Comparison of ENCODE assay signal across 8 mouse cellular contexts in genomic region chr4:59549175-59549976, GRCm38 (mm10). TPM values are rescaled to one million over a fixed set of nuclear protein-coding genes. Genes with fewer than 3 reads are reported as not detected.
A peak's percentile ranks its signal among the peaks of the same experiment; 100 is the strongest.
DNase-seq lines count a peak whose midpoint lies in the region; ATAC-seq lines count a peak whose summit lies in the region.

Gene Ptbp3 (minus strand): TSS chr4:59549364.

- no peaks in the 10 kb centered on the region for H3K36me3 ChIP-seq in hindbrain, embryonic 11.5 days (ENCODE audit: control insufficient read depth, insufficient read depth, low read length)

- peak within 1 kb of the TSS; percentile 79 for H3K9ac ChIP-seq in hindbrain, embryonic 11.5 days (ENCODE audit: low read depth, low read length)

- peak; percentile 94 for ATAC-seq in hindbrain, embryonic 11.5 days (ENCODE audit: low FRiP score)

- peak within 1 kb of the TSS; percentile 84 for H3K4me3 ChIP-seq in hindbrain, embryonic 11.5 days (ENCODE audit: low read depth, low read length)

- WGBS in hindbrain, embryonic 11.5 days, result 2% methylated on average over 45 of the region's 83 CpGs

- no peaks in the 10 kb centered on the region for H3K9me3 ChIP-seq in hindbrain, embryonic 11.5 days (ENCODE audit: control insufficient read depth, low read length)

- H3K27me3 ChIP-seq in hindbrain, embryonic 11.5 days (ENCODE audit: control insufficient read depth, insufficient read depth, low read length), result no peaks in the 10 kb centered on the region

- peak; percentile 97 for DNase-seq in Muller cell, postnatal 12 days (ENCODE audit: inconsistent ontology term)
- peak; percentile 90 for DNase-seq in cerebellum, adult 9-11 months
- DNase-seq in frontal cortex, adult 2 months (ENCODE audit: extremely low spot score in 1 of 2, low spot score in 1 of 2), result peak; percentile 20 to 85
- peak; percentile 96 for DNase-seq in hindbrain, embryonic 11.5 days (ENCODE audit: low spot score)
- peak; percentile 91 to 93 for DNase-seq in layer of hippocampus, postnatal 10 days (ENCODE audit: low spot score in 2 of 2)
- peak; percentile 94 for DNase-seq in lung, postnatal 10 days
- DNase-seq in ovary, postnatal 36 days (ENCODE audit: low spot score), result peak; percentile 96
- peak; percentile 96 for DNase-seq in thymus, postnatal 25 days

- H3K4me2 ChIP-seq in hindbrain, embryonic 11.5 days (replicated peaks; ENCODE audit: low read depth, low read length), result peak within 1 kb of the TSS; percentile 66

- peak within 1 kb of the TSS; percentile 88 for H3K27ac ChIP-seq in hindbrain, embryonic 11.5 days (ENCODE audit: low read depth, low read length)

- no peaks in the 10 kb centered on the region for H3K4me1 ChIP-seq in hindbrain, embryonic 11.5 days (replicated peaks; ENCODE audit: control insufficient read depth, insufficient read depth, low read length)

RNA-seq across cellular contexts. Expression of gene Ptbp3, which starts in this region (rescaled TPM):
- polyA plus RNA-seq in frontal cortex, adult 2 months (2012; rRNA removed), result 11.4 TPM in 2 replicates
- 39.7 and 40.2 TPM in 2 replicates for polyA plus RNA-seq in hindbrain, embryonic 11.5 days (2014; fragmentation: Nextera tagmentation; extraction: Ambion mirVana)
- 10 to 100 TPM; 24.3 to 25.3 TPM for total RNA-seq in layer of hippocampus, postnatal 10 days (2021)

Comparison
In these comparisons a context has a peak if more than half of its experiments do, and no peak if none do; other contexts are left out.
1. Peak in every context shown above with its lines: DNase-seq, ATAC-seq, H3K4me3 ChIP-seq and H3K27ac ChIP-seq.